Mouse (Mus musculus) myocyte (in vitro differentiated cells): ENCODE data around the gene Kdm4b. TPM values are rescaled to one million over a fixed set of nuclear protein-coding genes. Genes with fewer than 3 reads are reported as not detected.

Experiments used
- H3K27me3 ChIP-seq: one replicate; pipeline ENCODE4 v1.6.1; 2011; ENCODE audit not compliant: control insufficient read depth, insufficient read depth, insufficient read length
- H3K36me3 ChIP-seq: one replicate; pipeline ENCODE4 v1.6.1; 2011; ENCODE audit not compliant: control insufficient read depth, insufficient read depth
- H3K4me2 ChIP-seq: one replicate; pipeline ENCODE4 v1.6.1; 2011; ENCODE audit warnings: low read depth, control low read depth
- H3K4me3 ChIP-seq: one replicate; pipeline ENCODE4 v1.5.1; 2011; ENCODE audit warnings: mild to moderate bottlenecking, control low read depth, moderate library complexity
- H3K79me2 ChIP-seq: one replicate; pipeline ENCODE4 v1.6.1; 2011; ENCODE audit not compliant: control insufficient read depth, insufficient read depth
- H3ac ChIP-seq: one replicate; pipeline ENCODE4 v1.6.1; 2011; ENCODE audit not compliant: control insufficient read depth, insufficient read length
- CEBPB ChIP-seq: IDR thresholded peaks from 2 replicates; pipeline ENCODE4 v1.6.1; 2011; ENCODE audit warnings: mild to moderate bottlenecking, moderate library complexity; ENCODE audit not compliant: poor library complexity, insufficient read depth, severe bottlenecking
- E2F4 ChIP-seq: IDR thresholded peaks from one replicate; pipeline ENCODE4 v1.6.1; 2011; ENCODE audit warnings: mild to moderate bottlenecking, control low read depth, moderate library complexity; ENCODE audit not compliant: insufficient read depth
- MAX ChIP-seq: IDR thresholded peaks from one replicate; pipeline ENCODE4 v1.6.1; 2011; ENCODE audit warnings: low read depth, mild to moderate bottlenecking, control low read depth
- MYOD1 ChIP-seq, 3 experiments: IDR thresholded peaks; one replicate each; pipeline ENCODE4 v1.6.1; 2011; ENCODE audit warnings: control low read depth in 2 of 3, low read depth in 2 of 3, mild to moderate bottlenecking in 2 of 3, moderate library complexity in 1 of 3; ENCODE audit not compliant: insufficient read length in 2 of 3, control insufficient read depth in 1 of 3
- MYOG ChIP-seq, 3 experiments: IDR thresholded peaks; one replicate each; pipeline ENCODE4 v1.6.1; 2011; ENCODE audit warnings: control low read depth in 2 of 3, low read depth in 2 of 3, mild to moderate bottlenecking in 2 of 3; ENCODE audit not compliant: insufficient read length in 2 of 3, control insufficient read depth in 1 of 3, insufficient read depth in 1 of 3
- POLR2A ChIP-seq: IDR thresholded peaks from one replicate; pipeline ENCODE4 v1.6.1; 2011; ENCODE audit warnings: low read depth, mild to moderate bottlenecking, control low read depth, moderate library complexity; ENCODE audit not compliant: insufficient read length
- POLR2AphosphoS2 ChIP-seq: IDR thresholded peaks from one replicate; pipeline ENCODE4 v1.6.1; 2011; ENCODE audit warnings: low read depth, control low read depth; ENCODE audit not compliant: insufficient read length
- REST ChIP-seq: IDR thresholded peaks from one replicate; pipeline ENCODE4 v1.6.1; 2011; ENCODE audit warnings: mild to moderate bottlenecking, control low read depth, moderate library complexity; ENCODE audit not compliant: insufficient read depth, insufficient read length
- SRF ChIP-seq: IDR thresholded peaks from one replicate; pipeline ENCODE4 v1.6.1; 2011; ENCODE audit warnings: low read depth; ENCODE audit not compliant: control insufficient read depth, insufficient read length
- TCF12 ChIP-seq: IDR thresholded peaks from one replicate; pipeline ENCODE4 v1.6.1; 2011; ENCODE audit warnings: mild to moderate bottlenecking, control low read depth; ENCODE audit not compliant: poor library complexity, insufficient read depth, severe bottlenecking
- TCF3 ChIP-seq: IDR thresholded peaks from one replicate; pipeline ENCODE4 v1.6.1; 2011; ENCODE audit warnings: low read depth, control low read depth; ENCODE audit not compliant: insufficient read length
- USF1 ChIP-seq: IDR thresholded peaks from one replicate; pipeline ENCODE4 v1.6.1; 2011; ENCODE audit warnings: low read depth, mild to moderate bottlenecking, control low read depth, moderate library complexity
- polyA plus RNA-seq: library from polyadenylated mRNA; unstranded; fragments of >200 nt; fragmentation: generic; extraction: Trizol; gene quantifications from one replicate; pipeline ENCODE4 v1.2.1, GENCODE M21; 2012; ENCODE audit warnings: missing spikeins

Gene Kdm4b
- polyA plus RNA-seq, 1 experiment = 31.3 TPM

GRCm38 (mm10) chr17:56300186-56300585 lies 25.7 kb upstream of the Kdm4b start, which contains the start of gene Arrdc5:
Gene Arrdc5, minus strand, starts transcription at chr17:56300286.
- no peak for TF ChIP-seq MYOD1 (IDR thresholded peaks at IDR 0.05; ENCODE audit: control insufficient read depth in 1 of 3, insufficient read length in 2 of 3, low read depth in 2 of 3)
- no peak for TF ChIP-seq TCF3
- TF ChIP-seq SRF = no peak
- no peak for TF ChIP-seq MAX
- no peak for TF ChIP-seq MYOG (IDR thresholded peaks at IDR 0.05; ENCODE audit: control insufficient read depth in 1 of 3, insufficient read depth in 1 of 3, insufficient read length in 2 of 3, low read depth in 2 of 3)
- no peak for TF ChIP-seq E2F4
- no peak for TF ChIP-seq POLR2A
- TF ChIP-seq POLR2AphosphoS2 = no peak
- TF ChIP-seq TCF12 = no peak
- no peak for TF ChIP-seq REST
- TF ChIP-seq CEBPB = no peak
- no peak for TF ChIP-seq USF1
- no peak within 1 kb of the TSS for H3K4me3 ChIP-seq
- H3K4me2 ChIP-seq = no peak within 1 kb of the TSS
- no peaks in the 10 kb centered on the region for H3K27me3 ChIP-seq
- H3K36me3 ChIP-seq = no peaks in the 10 kb centered on the region
- peaks cover 10% of the 10 kb centered on the region for H3K79me2 ChIP-seq
- H3ac ChIP-seq = no peak within 1 kb of the TSS

GRCm38 (mm10) chr17:56302363-56302996 lies 23.4 kb upstream of the Kdm4b start:
- H3K4me3 ChIP-seq = peak overlapping the region; percentile 83

GRCm38 (mm10) chr17:56303160-56303846 lies 22.6 kb upstream of the Kdm4b start, which contains the start of gene Uhrf1:
Gene Uhrf1, plus strand, starts transcription at chr17:56303321.
- Histone ChIP-seq H3K4me3 (peak within 1 kb of the TSS; percentile 83), H3K79me2 (peaks cover 35% of the 10 kb centered on the region), H3K27me3 (no peaks in the 10 kb centered on the region), H3K4me2 (peak within 1 kb of the TSS; percentile 97), H3ac (peak within 1 kb of the TSS; percentile 5), H3K36me3 (no peaks in the 10 kb centered on the region)
- no peak for TF ChIP-seq MYOD1 (IDR thresholded peaks at IDR 0.05; ENCODE audit: control insufficient read depth in 1 of 3, insufficient read length in 2 of 3, low read depth in 2 of 3)
- TF ChIP-seq REST = no peak
- no peak for TF ChIP-seq POLR2A
- no peak for TF ChIP-seq MYOG (IDR thresholded peaks at IDR 0.05; ENCODE audit: control insufficient read depth in 1 of 3, insufficient read depth in 1 of 3, insufficient read length in 2 of 3, low read depth in 2 of 3)
- TF ChIP-seq E2F4 = peak; percentile 27
- no peak for TF ChIP-seq USF1
- TF ChIP-seq SRF = no peak

More at GRCm38 (mm10) chr17:56302363-56302996, 23.4 kb upstream of the Kdm4b start:
- TF ChIP-seq USF1 (no peak), CEBPB (no peak), TCF3 (no peak), MAX (no peak), MYOG (IDR thresholded peaks at IDR 0.05; ENCODE audit: control insufficient read depth in 1 of 3, insufficient read depth in 1 of 3, insufficient read length in 2 of 3, low read depth in 2 of 3) (no peak), TCF12 (no peak), REST (no peak), POLR2A (no peak), MYOD1 (IDR thresholded peaks at IDR 0.05; ENCODE audit: control insufficient read depth in 1 of 3, insufficient read length in 2 of 3, low read depth in 2 of 3) (no peak), SRF (no peak), E2F4 (no peak), POLR2AphosphoS2 (no peak)
- Histone ChIP-seq H3K36me3 (no peaks in the 10 kb centered on the region), H3K27me3 (no peaks in the 10 kb centered on the region), H3K4me2 (peak overlapping the region; percentile 53), H3K79me2 (peaks cover 32% of the 10 kb centered on the region), H3ac (no peak overlapping the region)

- H3K4me3 ChIP-seq = peak overlapping the region; percentile 83
- no peaks in the 10 kb centered on the region for H3K36me3 ChIP-seq
- peaks cover 35% of the 10 kb centered on the region for H3K79me2 ChIP-seq
- H3ac ChIP-seq = peak overlapping the region; percentile 5
- TF ChIP-seq REST (no peak), TCF12 (no peak), MAX (no peak), SRF (peak; percentile 55), MYOD1 (IDR thresholded peaks at IDR 0.05; ENCODE audit: control insufficient read depth in 1 of 3, insufficient read length in 2 of 3, low read depth in 2 of 3) (no peak), E2F4 (peak; percentile 98), USF1 (no peak), CEBPB (no peak), POLR2AphosphoS2 (peak; percentile 22), TCF3 (no peak), POLR2A (peak; percentile 27), MYOG (IDR thresholded peaks at IDR 0.05; ENCODE audit: control insufficient read depth in 1 of 3, insufficient read depth in 1 of 3, insufficient read length in 2 of 3, low read depth in 2 of 3) (no peak)
- peak overlapping the region; percentile 97 for H3K4me2 ChIP-seq
- no peaks in the 10 kb centered on the region for H3K27me3 ChIP-seq
Observed at GRCm38 (mm10) chr17:56303847-56304586, 21.8 kb upstream of the Kdm4b start.
